Mouse (Mus musculus) erythroblast, embryonic 14.5 days (primary cell): ENCODE measurements around the gene Nemp1.

Experiments used
- GATA1 ChIP-seq: IDR thresholded peaks from 2 replicates; pipeline ENCODE4 v1.6.1; 2012; ENCODE audit warnings: low read length, inconsistent platforms, mixed read lengths
- TAL1 ChIP-seq: IDR thresholded peaks from 3 replicates; pipeline ENCODE4 v1.6.1; 2012; ENCODE audit warnings: low read length, inconsistent platforms, mixed read lengths

DNA sequence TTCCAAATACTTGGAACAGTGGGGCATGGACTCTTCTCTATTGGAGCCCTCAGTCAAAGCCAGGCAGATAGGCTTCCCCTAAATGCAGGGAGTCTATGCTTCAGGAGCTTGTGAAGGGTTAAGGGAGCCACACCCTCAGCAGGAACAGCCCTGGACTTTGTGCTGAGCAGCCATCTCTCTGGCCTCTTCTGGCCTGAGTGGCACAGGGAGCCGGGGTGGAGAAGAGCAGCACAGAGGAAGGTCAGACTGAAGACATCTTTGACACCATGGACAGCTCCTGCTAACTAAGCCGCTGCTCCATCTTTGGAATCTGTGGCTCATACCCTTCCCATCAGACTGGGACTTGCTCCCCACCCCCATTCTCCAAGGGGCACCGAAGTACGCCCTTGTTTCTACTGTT lies 36.6 kb downstream of the Nemp1 start:
- no peak for TF ChIP-seq GATA1
- no peak for TF ChIP-seq TAL1
